Mouse (Mus musculus) embryonic fibroblast, embryonic 13.5 days (primary cell): ENCODE measurements around the gene Psme2.

ENCODE experiments used
- CTCF ChIP-seq: IDR thresholded peaks from 2 replicates; pipeline ENCODE4 v1.5.1; 2011; ENCODE audit warnings: mild to moderate bottlenecking, control low read depth, low read length, moderate library complexity, borderline replicate concordance; ENCODE audit not compliant: insufficient read depth
- POLR2A ChIP-seq: IDR thresholded peaks from 2 replicates; pipeline ENCODE4 v1.6.1; 2011; ENCODE audit warnings: low read depth, mild to moderate bottlenecking, control low read depth, low read length, moderate library complexity

- TF ChIP-seq CTCF (no peak), POLR2A (no peak)
Observed at GRCm38 (mm10) chr14:55558740-55559448, 32.0 kb downstream of the Psme2 start.
